Mouse (Mus musculus) myocyte (in vitro differentiated cells): ENCODE data around the gene Nupl1.

ENCODE experiments used
- CEBPB ChIP-seq: IDR thresholded peaks from 2 replicates; pipeline ENCODE4 v1.6.1; 2011; ENCODE audit warnings: mild to moderate bottlenecking, moderate library complexity; ENCODE audit not compliant: poor library complexity, insufficient read depth, severe bottlenecking
- E2F4 ChIP-seq: IDR thresholded peaks from one replicate; pipeline ENCODE4 v1.6.1; 2011; ENCODE audit warnings: mild to moderate bottlenecking, control low read depth, moderate library complexity; ENCODE audit not compliant: insufficient read depth
- MAX ChIP-seq: IDR thresholded peaks from one replicate; pipeline ENCODE4 v1.6.1; 2011; ENCODE audit warnings: low read depth, mild to moderate bottlenecking, control low read depth
- MYOD1 ChIP-seq, 3 experiments: IDR thresholded peaks; one replicate each; pipeline ENCODE4 v1.6.1; 2011; ENCODE audit warnings: control low read depth in 2 of 3, low read depth in 2 of 3, mild to moderate bottlenecking in 2 of 3, moderate library complexity in 1 of 3; ENCODE audit not compliant: insufficient read length in 2 of 3, control insufficient read depth in 1 of 3
- MYOG ChIP-seq, 3 experiments: IDR thresholded peaks; one replicate each; pipeline ENCODE4 v1.6.1; 2011; ENCODE audit warnings: control low read depth in 2 of 3, low read depth in 2 of 3, mild to moderate bottlenecking in 2 of 3; ENCODE audit not compliant: insufficient read length in 2 of 3, control insufficient read depth in 1 of 3, insufficient read depth in 1 of 3
- POLR2A ChIP-seq: IDR thresholded peaks from one replicate; pipeline ENCODE4 v1.6.1; 2011; ENCODE audit warnings: low read depth, mild to moderate bottlenecking, control low read depth, moderate library complexity; ENCODE audit not compliant: insufficient read length
- POLR2AphosphoS2 ChIP-seq: IDR thresholded peaks from one replicate; pipeline ENCODE4 v1.6.1; 2011; ENCODE audit warnings: low read depth, control low read depth; ENCODE audit not compliant: insufficient read length
- REST ChIP-seq: IDR thresholded peaks from one replicate; pipeline ENCODE4 v1.6.1; 2011; ENCODE audit warnings: mild to moderate bottlenecking, control low read depth, moderate library complexity; ENCODE audit not compliant: insufficient read depth, insufficient read length
- SRF ChIP-seq: IDR thresholded peaks from one replicate; pipeline ENCODE4 v1.6.1; 2011; ENCODE audit warnings: low read depth; ENCODE audit not compliant: control insufficient read depth, insufficient read length
- TCF12 ChIP-seq: IDR thresholded peaks from one replicate; pipeline ENCODE4 v1.6.1; 2011; ENCODE audit warnings: mild to moderate bottlenecking, control low read depth; ENCODE audit not compliant: poor library complexity, insufficient read depth, severe bottlenecking
- USF1 ChIP-seq: IDR thresholded peaks from one replicate; pipeline ENCODE4 v1.6.1; 2011; ENCODE audit warnings: low read depth, mild to moderate bottlenecking, control low read depth, moderate library complexity

GRCm38 (mm10) chr14:60216125-60216524, 35.1 kb downstream of the Nupl1 start:
- TF ChIP-seq POLR2A (no peak), USF1 (no peak), POLR2AphosphoS2 (no peak), E2F4 (no peak), MAX (no peak), REST (no peak), MYOG (IDR thresholded peaks at IDR 0.05; ENCODE audit: control insufficient read depth in 1 of 3, insufficient read depth in 1 of 3, insufficient read length in 2 of 3, low read depth in 2 of 3) (no peak), CEBPB (no peak), TCF12 (no peak), MYOD1 (IDR thresholded peaks at IDR 0.05; ENCODE audit: control insufficient read depth in 1 of 3, insufficient read length in 2 of 3, low read depth in 2 of 3) (no peak), SRF (no peak)
